Mouse (Mus musculus) myocyte (in vitro differentiated cells): ENCODE measurements around the gene Mpp6. TPM values are rescaled to one million over a fixed set of nuclear protein-coding genes. Genes with fewer than 3 reads are reported as not detected.

Source experiments
- H3K27me3 ChIP-seq: one replicate; pipeline ENCODE4 v1.6.1; 2011; ENCODE audit not compliant: control insufficient read depth, insufficient read depth, insufficient read length
- H3K36me3 ChIP-seq: one replicate; pipeline ENCODE4 v1.6.1; 2011; ENCODE audit not compliant: control insufficient read depth, insufficient read depth
- H3K4me2 ChIP-seq: one replicate; pipeline ENCODE4 v1.6.1; 2011; ENCODE audit warnings: low read depth, control low read depth
- H3K4me3 ChIP-seq: one replicate; pipeline ENCODE4 v1.5.1; 2011; ENCODE audit warnings: mild to moderate bottlenecking, control low read depth, moderate library complexity
- H3K79me2 ChIP-seq: one replicate; pipeline ENCODE4 v1.6.1; 2011; ENCODE audit not compliant: control insufficient read depth, insufficient read depth
- H3ac ChIP-seq: one replicate; pipeline ENCODE4 v1.6.1; 2011; ENCODE audit not compliant: control insufficient read depth, insufficient read length
- CEBPB ChIP-seq: IDR thresholded peaks from 2 replicates; pipeline ENCODE4 v1.6.1; 2011; ENCODE audit warnings: mild to moderate bottlenecking, moderate library complexity; ENCODE audit not compliant: poor library complexity, insufficient read depth, severe bottlenecking
- E2F4 ChIP-seq: IDR thresholded peaks from one replicate; pipeline ENCODE4 v1.6.1; 2011; ENCODE audit warnings: mild to moderate bottlenecking, control low read depth, moderate library complexity; ENCODE audit not compliant: insufficient read depth
- MAX ChIP-seq: IDR thresholded peaks from one replicate; pipeline ENCODE4 v1.6.1; 2011; ENCODE audit warnings: low read depth, mild to moderate bottlenecking, control low read depth
- MYOD1 ChIP-seq, 3 experiments: IDR thresholded peaks; one replicate each; pipeline ENCODE4 v1.6.1; 2011; ENCODE audit warnings: control low read depth in 2 of 3, low read depth in 2 of 3, mild to moderate bottlenecking in 2 of 3, moderate library complexity in 1 of 3; ENCODE audit not compliant: insufficient read length in 2 of 3, control insufficient read depth in 1 of 3
- MYOG ChIP-seq, 3 experiments: IDR thresholded peaks; one replicate each; pipeline ENCODE4 v1.6.1; 2011; ENCODE audit warnings: control low read depth in 2 of 3, low read depth in 2 of 3, mild to moderate bottlenecking in 2 of 3; ENCODE audit not compliant: insufficient read length in 2 of 3, control insufficient read depth in 1 of 3, insufficient read depth in 1 of 3
- POLR2A ChIP-seq: IDR thresholded peaks from one replicate; pipeline ENCODE4 v1.6.1; 2011; ENCODE audit warnings: low read depth, mild to moderate bottlenecking, control low read depth, moderate library complexity; ENCODE audit not compliant: insufficient read length
- POLR2AphosphoS2 ChIP-seq: IDR thresholded peaks from one replicate; pipeline ENCODE4 v1.6.1; 2011; ENCODE audit warnings: low read depth, control low read depth; ENCODE audit not compliant: insufficient read length
- REST ChIP-seq: IDR thresholded peaks from one replicate; pipeline ENCODE4 v1.6.1; 2011; ENCODE audit warnings: mild to moderate bottlenecking, control low read depth, moderate library complexity; ENCODE audit not compliant: insufficient read depth, insufficient read length
- SRF ChIP-seq: IDR thresholded peaks from one replicate; pipeline ENCODE4 v1.6.1; 2011; ENCODE audit warnings: low read depth; ENCODE audit not compliant: control insufficient read depth, insufficient read length
- TCF12 ChIP-seq: IDR thresholded peaks from one replicate; pipeline ENCODE4 v1.6.1; 2011; ENCODE audit warnings: mild to moderate bottlenecking, control low read depth; ENCODE audit not compliant: poor library complexity, insufficient read depth, severe bottlenecking
- TCF3 ChIP-seq: IDR thresholded peaks from one replicate; pipeline ENCODE4 v1.6.1; 2011; ENCODE audit warnings: low read depth, control low read depth; ENCODE audit not compliant: insufficient read length
- USF1 ChIP-seq: IDR thresholded peaks from one replicate; pipeline ENCODE4 v1.6.1; 2011; ENCODE audit warnings: low read depth, mild to moderate bottlenecking, control low read depth, moderate library complexity
- polyA plus RNA-seq: library from polyadenylated mRNA; unstranded; fragments of >200 nt; fragmentation: generic; extraction: Trizol; gene quantifications from one replicate; pipeline ENCODE4 v1.2.1, GENCODE M21; 2012; ENCODE audit warnings: missing spikeins

Mpp6 gene
- polyA plus RNA-seq, 1 experiment: 17.2 TPM

- Histone ChIP-seq H3K36me3 (peaks cover 7% of the 10 kb centered on the region), H3K27me3 (no peaks in the 10 kb centered on the region), H3K79me2 (no peaks in the 10 kb centered on the region), H3K4me2 (no peak overlapping the region), H3ac (no peak overlapping the region), H3K4me3 (no peak overlapping the region)
- TF ChIP-seq USF1 (no peak), POLR2AphosphoS2 (no peak), REST (no peak), E2F4 (no peak)
Observed at GRCm38 (mm10) chr6:50175736-50176135, 65.7 kb downstream of the Mpp6 start.

DNA sequence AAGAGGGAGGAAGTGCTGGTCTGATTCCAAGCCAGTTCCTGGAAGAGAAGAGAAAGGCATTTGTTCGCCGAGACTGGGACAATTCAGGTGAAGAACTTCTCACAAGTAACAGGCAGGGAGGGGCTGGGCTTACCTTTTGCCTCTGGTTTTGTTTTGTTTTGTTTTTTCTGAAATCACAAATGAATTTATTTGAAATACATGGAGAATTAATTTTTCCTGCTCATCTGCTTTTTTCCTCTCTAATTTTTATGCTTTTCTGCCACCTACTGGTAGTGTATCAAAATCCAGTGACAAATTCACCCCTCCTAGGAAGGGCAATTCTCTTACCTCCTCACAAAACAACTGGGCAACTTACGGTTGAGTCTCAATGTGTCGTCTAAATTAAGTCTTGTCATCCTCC is 70.1 kb downstream of the Mpp6 start:
- Histone ChIP-seq H3K79me2 (no peaks in the 10 kb centered on the region), H3K36me3 (peaks cover 8% of the 10 kb centered on the region), H3K27me3 (no peaks in the 10 kb centered on the region), H3K4me3 (no peak overlapping the region), H3K4me2 (no peak overlapping the region), H3ac (no peak overlapping the region)
- TF ChIP-seq TCF12: no peak
- no peak for TF ChIP-seq SRF
- no peak for TF ChIP-seq MYOD1 (IDR thresholded peaks at IDR 0.05; ENCODE audit: control insufficient read depth in 1 of 3, insufficient read length in 2 of 3, low read depth in 2 of 3)

- Histone ChIP-seq H3ac (no peak overlapping the region), H3K4me2 (peak overlapping the region; percentile 69), H3K4me3 (no peak overlapping the region), H3K27me3 (no peaks in the 10 kb centered on the region), H3K79me2 (no peaks in the 10 kb centered on the region), H3K36me3 (peaks cover 11% of the 10 kb centered on the region)
- peak in 1 of 3 experiments; percentile 20 for TF ChIP-seq MYOG (IDR thresholded peaks at IDR 0.05; ENCODE audit: control insufficient read depth in 1 of 3, insufficient read depth in 1 of 3, insufficient read length in 2 of 3, low read depth in 2 of 3)
- peak; percentile 87 for TF ChIP-seq CEBPB
- no peak for TF ChIP-seq TCF12
- no peak for TF ChIP-seq POLR2AphosphoS2
Observed at GRCm38 (mm10) chr6:50187955-50188354, 77.9 kb downstream of the Mpp6 start.

- no peak for TF ChIP-seq E2F4
- no peak for TF ChIP-seq MYOD1 (IDR thresholded peaks at IDR 0.05; ENCODE audit: control insufficient read depth in 1 of 3, insufficient read length in 2 of 3, low read depth in 2 of 3)
- TF ChIP-seq TCF3: no peak
- TF ChIP-seq POLR2A: no peak
- TF ChIP-seq SRF: no peak
- no peak for TF ChIP-seq USF1
- TF ChIP-seq MAX: no peak
- no peak for TF ChIP-seq CEBPB
- TF ChIP-seq MYOG (IDR thresholded peaks at IDR 0.05; ENCODE audit: control insufficient read depth in 1 of 3, insufficient read depth in 1 of 3, insufficient read length in 2 of 3, low read depth in 2 of 3): no peak
- TF ChIP-seq TCF12: no peak
- TF ChIP-seq POLR2AphosphoS2: no peak
- TF ChIP-seq REST: no peak
- Histone ChIP-seq H3K36me3 (peaks cover 11% of the 10 kb centered on the region), H3K27me3 (no peaks in the 10 kb centered on the region), H3K4me2 (no peak overlapping the region), H3K79me2 (no peaks in the 10 kb centered on the region), H3K4me3 (no peak overlapping the region), H3ac (no peak overlapping the region)
Observed at GRCm38 (mm10) chr6:50189376-50189775, 79.3 kb downstream of the Mpp6 start.

DNA sequence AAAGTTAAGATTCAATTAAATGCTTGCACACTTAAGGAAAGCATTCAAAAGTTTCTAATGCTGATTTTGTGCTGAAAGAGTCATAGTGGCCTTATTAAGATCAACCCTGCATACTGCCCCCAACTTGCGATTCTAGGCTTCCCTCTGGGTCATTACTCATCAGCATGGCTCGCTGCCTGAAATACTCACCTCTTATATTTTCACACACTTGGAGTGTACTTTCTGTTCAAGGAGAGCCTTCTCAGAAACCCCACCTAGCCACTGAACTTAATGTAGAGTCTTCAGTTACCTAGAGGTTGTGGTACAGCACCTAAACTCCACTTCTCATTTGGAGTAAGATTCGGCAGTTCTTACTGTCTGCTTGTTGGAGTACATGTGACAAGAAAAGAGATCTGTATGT is 81.6 kb downstream of the Mpp6 start:
- H3K36me3 ChIP-seq: peaks cover 11% of the 10 kb centered on the region
- H3K79me2 ChIP-seq: no peaks in the 10 kb centered on the region
- TF ChIP-seq POLR2A (no peak), MYOG (IDR thresholded peaks at IDR 0.05; ENCODE audit: control insufficient read depth in 1 of 3, insufficient read depth in 1 of 3, insufficient read length in 2 of 3, low read depth in 2 of 3) (no peak), CEBPB (no peak), TCF12 (no peak), USF1 (no peak), SRF (no peak), E2F4 (no peak), REST (no peak)
- H3K4me2 ChIP-seq: no peak overlapping the region
- no peaks in the 10 kb centered on the region for H3K27me3 ChIP-seq
- H3ac ChIP-seq: no peak overlapping the region
- H3K4me3 ChIP-seq: no peak overlapping the region

- no peak for TF ChIP-seq REST
- no peak for TF ChIP-seq SRF
- TF ChIP-seq E2F4: no peak
- no peak for TF ChIP-seq USF1
- TF ChIP-seq TCF3: no peak
- no peak for TF ChIP-seq MYOD1 (IDR thresholded peaks at IDR 0.05; ENCODE audit: control insufficient read depth in 1 of 3, insufficient read length in 2 of 3, low read depth in 2 of 3)
- TF ChIP-seq TCF12: no peak
- no peak for TF ChIP-seq POLR2AphosphoS2
- no peak for TF ChIP-seq CEBPB
- no peak for TF ChIP-seq POLR2A
- no peak for TF ChIP-seq MYOG (IDR thresholded peaks at IDR 0.05; ENCODE audit: control insufficient read depth in 1 of 3, insufficient read depth in 1 of 3, insufficient read length in 2 of 3, low read depth in 2 of 3)
- Histone ChIP-seq H3K27me3 (no peaks in the 10 kb centered on the region), H3K4me2 (no peak overlapping the region), H3K79me2 (no peaks in the 10 kb centered on the region), H3K36me3 (peaks cover 11% of the 10 kb centered on the region), H3ac (no peak overlapping the region), H3K4me3 (no peak overlapping the region)
Observed at GRCm38 (mm10) chr6:50192169-50192568, 82.1 kb downstream of the Mpp6 start.
